Mouse (Mus musculus): Measurements from ENCODE around the gene Eloa.
"Not testable (repeated sequence)": the region's sequence is repeated elsewhere in the genome, so short reads cannot be mapped to it uniquely, and the experiment has no call there.

- not testable (repeated sequence) for TF ChIP-seq EP300, CTCF (IDR thresholded peaks at IDR 0.05; ENCODE audit: low read depth)
Measured at GRCm38 (mm10) chr4:135980223-135980622, 41.3 kb downstream of the Eloa start.
